Comparison of ENCODE assay signal across 9 mouse cellular contexts in genomic region chr2:63184551-63185430, GRCm38 (mm10). TPM values are rescaled to one million over a fixed set of nuclear protein-coding genes. Genes with fewer than 3 reads are reported as not detected.
DNase-seq lines count a peak whose midpoint lies in the region; ATAC-seq and TF ChIP-seq lines count a peak whose summit lies in the region.
"Had no signal": no experiment of that assay in that cellular context is flagged by ENCODE, and none has a peak within 500 bp of the region (broad histone marks: within the 10 kb centered on the region; RNA-seq: fewer than 3 reads in every experiment).

No protein-coding gene starts in this region.

- peaks cover 17% of the 10 kb centered on the region for H3K27me3 ChIP-seq in heart, embryonic 12.5 days (replicated peaks)
- H3K27me3 ChIP-seq in embryonic facial prominence, embryonic 12.5 days = peaks cover 25% of the 10 kb centered on the region
- H3K27me3 ChIP-seq in intestine, postnatal 0 days (replicated peaks; ENCODE audit: control insufficient read depth, insufficient read depth, low read length) = peaks cover 5% of the 10 kb centered on the region
- H3K27me3 ChIP-seq in limb, embryonic 15.5 days = peaks cover 24% of the 10 kb centered on the region

- peak overlapping the region; percentile 93 for H3K4me2 ChIP-seq in heart, embryonic 12.5 days
- H3K4me2 ChIP-seq in embryonic facial prominence, embryonic 12.5 days (replicated peaks) = peak overlapping the region; percentile 76
- peak overlapping the region; percentile 75 for H3K4me2 ChIP-seq in intestine, postnatal 0 days (replicated peaks; ENCODE audit: low read depth)
- peak overlapping the region; percentile 58 for H3K4me2 ChIP-seq in limb, embryonic 15.5 days

- no peak overlapping the region for H3K27ac ChIP-seq in heart, embryonic 12.5 days (ENCODE audit: poor library complexity, severe bottlenecking)
- H3K27ac ChIP-seq in embryonic facial prominence, embryonic 12.5 days = no peak overlapping the region
- H3K27ac ChIP-seq in intestine, postnatal 0 days (ENCODE audit: low read depth, low read length) = no peak overlapping the region
- H3K27ac ChIP-seq in limb, embryonic 15.5 days = no peak overlapping the region

- peak overlapping the region; percentile 67; the same call in 1 of the 2 replicates for H3K9ac ChIP-seq in heart, embryonic 12.5 days
- H3K9ac ChIP-seq in embryonic facial prominence, embryonic 12.5 days = no peak overlapping the region
- H3K9ac ChIP-seq in intestine, postnatal 0 days (ENCODE audit: low read depth, low read length) = no peak overlapping the region
- H3K9ac ChIP-seq in limb, embryonic 15.5 days = no peak overlapping the region

- H3K4me1 ChIP-seq in heart, embryonic 12.5 days (replicated peaks) = no peaks in the 10 kb centered on the region
- 0 out of 2 replicates have a peak, but pooled peaks cover 8% of the 10 kb centered on the region for H3K4me1 ChIP-seq in embryonic facial prominence, embryonic 12.5 days
- no peaks in the 10 kb centered on the region for H3K4me1 ChIP-seq in intestine, postnatal 0 days (replicated peaks; ENCODE audit: control insufficient read depth, insufficient read depth, low read length)
- peaks cover 10% of the 10 kb centered on the region for H3K4me1 ChIP-seq in limb, embryonic 15.5 days

- no peaks in the 10 kb centered on the region for H3K9me3 ChIP-seq in heart, embryonic 12.5 days (replicated peaks)
- no peaks in the 10 kb centered on the region for H3K9me3 ChIP-seq in embryonic facial prominence, embryonic 12.5 days
- no peaks in the 10 kb centered on the region for H3K9me3 ChIP-seq in intestine, postnatal 0 days (ENCODE audit: control insufficient read depth)
- no peaks in the 10 kb centered on the region for H3K9me3 ChIP-seq in limb, embryonic 15.5 days

- ATAC-seq in heart, embryonic 12.5 days (ENCODE audit: insufficient number of reproducible peaks, low FRiP score) = 0 out of 2 replicates have a peak, but pooled peaks have one; percentile 11
- peak; percentile 41; the same call in 1 of the 2 replicates for ATAC-seq in embryonic facial prominence, embryonic 12.5 days (ENCODE audit: insufficient number of reproducible peaks, insufficient read depth, low FRiP score, low TSS enrichment)
- no peak for ATAC-seq in intestine, postnatal 0 days
- no peak for ATAC-seq in limb, embryonic 15.5 days (ENCODE audit: insufficient number of reproducible peaks, low FRiP score, low TSS enrichment, low read depth)
- ATAC-seq in megakaryocyte progenitor cell, adult 5-6 weeks (replicated peaks; ENCODE audit: poor library complexity) = no peak

- H3K4me3 ChIP-seq in heart, embryonic 12.5 days = peak overlapping the region; percentile 59
- H3K4me3 ChIP-seq in embryonic facial prominence, embryonic 12.5 days = peak overlapping the region; percentile 43
- peak overlapping the region; percentile 38 for H3K4me3 ChIP-seq in intestine, postnatal 0 days (ENCODE audit: low read depth, low read length)
- peak overlapping the region; percentile 38 for H3K4me3 ChIP-seq in limb, embryonic 15.5 days

- WGBS in heart, embryonic 12.5 days = 3% methylated on average over 15 of the region's 15 CpGs
- under 1% methylated on average over 14 of the region's 15 CpGs for WGBS in embryonic facial prominence, embryonic 12.5 days
- 3% methylated on average over 15 of the region's 15 CpGs for WGBS in intestine, postnatal 0 days
- WGBS in limb, embryonic 15.5 days = 3% methylated on average over 13 of the region's 15 CpGs

- no peak for DNase-seq in heart, adult 18-20 months
- DNase-seq in right cerebral cortex, postnatal 14 days = peak; percentile 42
- no peak for DNase-seq in adrenal gland, postnatal 10 days

- no peak for TF ChIP-seq CTCF in intestine, postnatal 0 days (IDR thresholded peaks at IDR 0.05; ENCODE audit: low read depth)

- no peaks in the 10 kb centered on the region for H3K36me3 ChIP-seq in heart, embryonic 12.5 days
- H3K36me3 ChIP-seq in embryonic facial prominence, embryonic 12.5 days = no peaks in the 10 kb centered on the region
- no peaks in the 10 kb centered on the region for H3K36me3 ChIP-seq in intestine, postnatal 0 days (ENCODE audit: control insufficient read depth, insufficient read depth)
- no peaks in the 10 kb centered on the region for H3K36me3 ChIP-seq in limb, embryonic 15.5 days

RNA-seq across cellular contexts. Expression of gene Kcnh7, which starts 0.7 kb away (rescaled TPM):
- polyA plus RNA-seq in heart, embryonic 12.5 days (2016; fragmentation: Nextera tagmentation; extraction: Ambion mirVana) = 4.5 TPM in 2 replicates
- under 1 TPM; 0.05 to 0.23 TPM for total RNA-seq in heart, adult 18-20 months (2021)
- polyA plus RNA-seq in embryonic facial prominence, embryonic 12.5 days (2016; fragmentation: Nextera tagmentation; extraction: Ambion mirVana) = 0.76 and 1.2 TPM in 2 replicates
- polyA plus RNA-seq in intestine, postnatal 0 days (2015; fragmentation: Nextera tagmentation; extraction: Ambion mirVana) = 0.13 and 0.14 TPM in 2 replicates
- polyA plus RNA-seq in limb, embryonic 15.5 days (2015; fragmentation: Nextera tagmentation; extraction: Ambion mirVana) = 1.6 and 2.4 TPM in 2 replicates
- total RNA-seq in megakaryocyte progenitor cell, adult 5-6 weeks (2015) = not detected in 2 replicates
- total RNA-seq in megakaryocyte progenitor cell, adult 5-6 weeks (2017) = under 0.01 TPM in 1 of 2 replicates, not detected in the other
- total RNA-seq in adrenal gland, postnatal 10 days (2021) = under 1 TPM; 0.42 TPM
- polyA plus RNA-seq: gonadal fat pad, adult 2 months had no signal

Comparison
In these comparisons a context has a peak if more than half of its experiments do, and no peak if none do; other contexts are left out.
1. ATAC-seq: peak in heart, embryonic 12.5 days (single experiment) and embryonic facial prominence, embryonic 12.5 days (single experiment); none in intestine, postnatal 0 days (single experiment), limb, embryonic 15.5 days (single experiment) and megakaryocyte progenitor cell, adult 5-6 weeks (single experiment).
2. Peak in every context shown above with its lines, with median percentiles within 50 percentile points of each other: H3K4me2 ChIP-seq and H3K4me3 ChIP-seq.